Mouse (Mus musculus) liver, postnatal 0 days (tissue): ENCODE results near the gene Atf5.

ENCODE experiments used
- CTCF ChIP-seq: sonication (generic); IDR thresholded peaks from 2 replicates; pipeline ENCODE4 v1.5.1; 2016; ENCODE audit warnings: antibody characterized with exemption, low read depth
- EP300 ChIP-seq: IDR thresholded peaks from 2 replicates; pipeline ENCODE4 v1.6.1; 2016; ENCODE audit warnings: antibody characterized with exemption, low read depth, mild to moderate bottlenecking

- TF ChIP-seq CTCF (no peak), EP300 (no peak)
These were observed 46.0 kb upstream of the Atf5 start for GRCm38 (mm10) chr7:44862434-44862833.
